Mouse (Mus musculus) midbrain, embryonic 13.5 days (tissue): ENCODE measurements around the gene Vkorc1l1. TPM values are rescaled to one million over a fixed set of nuclear protein-coding genes. Genes with fewer than 3 reads are reported as not detected.

Source experiments
- ATAC-seq: fragments of 200-750 bp; cut with Nextera tagmentation; 2 replicates; pipeline ENCODE4 v1.8.0; 2017; ENCODE audit warnings: mild to moderate bottlenecking, moderate TSS enrichment, moderate library complexity
- H3K27ac ChIP-seq: fragments of 300-500 bp; sonication (generic); 2 replicates; pipeline ENCODE4 v1.5.1; 2015; ENCODE audit warnings: inconsistent platforms, mild to moderate bottlenecking, moderate library complexity
- H3K27me3 ChIP-seq: fragments of 300-500 bp; sonication (generic); 2 replicates; pipeline ENCODE4 v1.6.1; 2015; ENCODE audit warnings: mild to moderate bottlenecking, inconsistent platforms
- H3K36me3 ChIP-seq: fragments of 300-500 bp; sonication (generic); 2 replicates; pipeline ENCODE4 v1.6.1; 2015; ENCODE audit warnings: mild to moderate bottlenecking, inconsistent platforms
- H3K4me1 ChIP-seq: fragments of 300-500 bp; sonication (generic); replicated peaks from 2 replicates; pipeline ENCODE4 v1.6.1; 2015; ENCODE audit warnings: inconsistent platforms
- H3K4me2 ChIP-seq: fragments of 300-500 bp; sonication (generic); replicated peaks from 2 replicates; pipeline ENCODE4 v1.6.1; 2015; ENCODE audit warnings: moderate library complexity, mild to moderate bottlenecking, inconsistent platforms
- H3K4me3 ChIP-seq: fragments of 300-500 bp; sonication (generic); replicated peaks from 2 replicates; pipeline ENCODE4 v1.5.1; 2015; ENCODE audit warnings: mild to moderate bottlenecking, inconsistent platforms
- H3K9ac ChIP-seq: fragments of 300-500 bp; sonication (generic); replicated peaks from 2 replicates; pipeline ENCODE4 v1.6.1; 2015; ENCODE audit warnings: mild to moderate bottlenecking, inconsistent platforms
- H3K9me3 ChIP-seq: fragments of 300-500 bp; sonication (generic); 2 replicates; pipeline ENCODE4 v1.6.1; 2016; ENCODE audit warnings: mild to moderate bottlenecking, inconsistent platforms
- WGBS: fragments of 180-500 bp; shearing (Covaris S2); methylation state at CpG from one replicate; pipeline ENCODE4 v1.1.7; 2015; 5-methylcytosine and 5-hydroxymethylcytosine counted together
- polyA plus RNA-seq: library from polyadenylated mRNA; unstranded; fragments of >200 nt; fragmentation: Nextera tagmentation; extraction: Ambion mirVana; gene quantifications from 2 replicates; pipeline ENCODE4 v1.2.1, GENCODE M21; 2015

Gene Vkorc1l1
- polyA plus RNA-seq, 1 experiment from 2014 or later = 31.1 TPM

DNA sequence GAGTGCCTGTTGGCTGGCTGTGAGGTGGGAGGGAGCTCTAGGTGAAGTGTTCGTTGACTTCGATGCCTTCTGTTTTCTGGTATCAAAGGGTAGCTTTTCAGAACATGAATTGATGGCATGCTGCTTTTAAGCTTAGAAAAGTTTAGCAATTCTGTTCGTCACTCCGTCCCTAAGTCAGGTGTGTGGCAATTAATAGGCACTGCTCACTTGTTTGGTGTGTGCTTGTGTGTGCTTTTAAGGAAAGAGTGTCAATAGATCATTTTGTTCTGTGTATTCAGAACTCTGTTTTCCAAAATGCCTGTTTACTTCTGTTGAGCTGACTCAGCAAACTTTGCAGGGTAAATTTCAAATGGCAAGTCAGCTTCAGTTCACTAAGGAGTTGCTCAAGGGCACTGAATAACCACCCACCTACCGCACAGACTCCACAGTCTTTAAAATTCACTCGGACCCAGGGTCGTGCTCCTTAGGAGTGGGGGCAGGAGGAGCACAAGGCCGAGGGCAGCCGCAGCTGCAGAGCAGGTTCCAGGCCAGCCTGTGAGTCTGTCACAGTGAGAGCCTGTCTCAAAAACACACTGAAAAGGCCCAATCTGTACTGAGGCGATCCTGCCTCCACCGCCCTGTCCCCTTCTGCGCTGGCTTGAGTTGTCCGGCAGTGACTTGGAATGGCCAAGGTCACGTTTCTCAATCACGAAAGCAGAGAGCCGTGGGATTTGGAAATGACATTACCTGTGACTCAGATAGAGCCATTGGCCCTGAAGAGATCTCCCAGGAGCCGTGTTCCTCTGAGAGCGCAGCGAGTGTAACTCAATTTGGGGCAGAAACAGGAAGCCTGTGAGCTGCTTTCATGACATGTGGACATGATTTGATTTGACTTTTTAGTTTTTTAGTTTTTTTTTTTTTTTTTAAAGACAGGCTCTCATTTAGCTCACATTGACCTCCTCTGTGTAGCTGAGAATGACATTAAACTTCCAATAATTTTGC, 89.9 kb downstream of the Vkorc1l1 start:
- Histone ChIP-seq H3K27ac (no peak overlapping the region), H3K27me3 (peaks cover 9% of the 10 kb centered on the region), H3K4me3 (no peak overlapping the region), H3K9ac (no peak overlapping the region), H3K4me1 (peaks cover 14% of the 10 kb centered on the region), H3K36me3 (peaks cover 20% of the 10 kb centered on the region), H3K4me2 (no peak overlapping the region), H3K9me3 (no peaks in the 10 kb centered on the region)
- 94% methylated on average over 19 of the region's 19 CpGs for WGBS
- ATAC-seq = no peak

- Histone ChIP-seq H3K27me3 (no peaks in the 10 kb centered on the region), H3K4me1 (peaks cover 14% of the 10 kb centered on the region), H3K4me2 (no peak overlapping the region), H3K9ac (no peak overlapping the region), H3K27ac (no peak overlapping the region), H3K9me3 (no peaks in the 10 kb centered on the region), H3K36me3 (peaks cover 31% of the 10 kb centered on the region), H3K4me3 (no peak overlapping the region)
- ATAC-seq = no peak
- 83% methylated on average over 2 of the region's 2 CpGs for WGBS
Measured at GRCm38 (mm10) chr5:130033869-130034268, 92.1 kb downstream of the Vkorc1l1 start.

Other genes with a start within 250 kb of the Vkorc1l1 start
- not detected in 2 replicates for gene Sept14, start 233.5 kb upstream of the Vkorc1l1 start, polyA plus RNA-seq
- 189 TPM in 2 replicates for gene Mrps17, start 226.5 kb upstream of the Vkorc1l1 start, polyA plus RNA-seq
- gene Nipsnap2, start 216.9 kb upstream of the Vkorc1l1 start, polyA plus RNA-seq = 84.1 and 94.5 TPM in 2 replicates
- gene Psph, start 154.5 kb upstream of the Vkorc1l1 start, polyA plus RNA-seq = 35.7 and 37.4 TPM in 2 replicates
- 33.2 and 37.2 TPM in 2 replicates for gene Sumf2, start 95.0 kb upstream of the Vkorc1l1 start, polyA plus RNA-seq
- 897 and 927 TPM in 2 replicates for gene Chchd2, start 54.5 kb upstream of the Vkorc1l1 start, polyA plus RNA-seq
- 14.7 and 16.4 TPM in 2 replicates for gene Zbed5, start 46.2 kb upstream of the Vkorc1l1 start, polyA plus RNA-seq
- 0.46 and 0.81 TPM in 2 replicates for gene Phkg1, start 43.4 kb upstream of the Vkorc1l1 start, polyA plus RNA-seq
- gene Nupr1l, start 33.4 kb upstream of the Vkorc1l1 start, polyA plus RNA-seq = 6.3 and 7.2 TPM in 2 replicates
- gene Gusb, start 61.1 kb downstream of the Vkorc1l1 start, polyA plus RNA-seq = 21.7 and 23.3 TPM in 2 replicates
- 30.4 and 33.4 TPM in 2 replicates for gene Asl, start 87.3 kb downstream of the Vkorc1l1 start, polyA plus RNA-seq
- gene Crcp, start 87.3 kb downstream of the Vkorc1l1 start, polyA plus RNA-seq = 79.3 and 82.2 TPM in 2 replicates
- gene Tpst1, start 131.4 kb downstream of the Vkorc1l1 start, polyA plus RNA-seq = 47.4 and 51.0 TPM in 2 replicates
- gene Kctd7, start 202.9 kb downstream of the Vkorc1l1 start, polyA plus RNA-seq = 11.0 and 12.2 TPM in 2 replicates
- 39.7 and 40.3 TPM in 2 replicates for gene Rabgef1, start 229.8 kb downstream of the Vkorc1l1 start, polyA plus RNA-seq